Mouse (Mus musculus): ENCODE measurements around the gene Rapsn.
"Not testable (repeated sequence)": the region's sequence is repeated elsewhere in the genome, so short reads cannot be mapped to it uniquely, and the experiment has no call there.

Rapsn gene

GRCm38 (mm10) chr2:91035385-91035784 is at the start of gene Rapsn:
Rapsn (plus strand) TSS chr2:91035620.
- no peak for DNase-seq (ENCODE audit: low spot score)

- DNase-seq (ENCODE audit: low spot score) = no peak
Measured at GRCm38 (mm10) chr2:90986055-90986454, 49.4 kb upstream of the Rapsn start.

GRCm38 (mm10) chr2:91008536-91008935 is 26.9 kb upstream of the Rapsn start:
- no peak for DNase-seq (ENCODE audit: low spot score)

- no peak for DNase-seq (ENCODE audit: low spot score)
Measured at GRCm38 (mm10) chr2:91013881-91014280, 21.5 kb upstream of the Rapsn start.

GRCm38 (mm10) chr2:91015386-91015785 is 20.0 kb upstream of the Rapsn start:
- no peak for DNase-seq (ENCODE audit: low spot score)

- no peak for DNase-seq (ENCODE audit: low spot score)
Measured at GRCm38 (mm10) chr2:91018061-91018788, 17.2 kb upstream of the Rapsn start.

- no peak for DNase-seq (ENCODE audit: low spot score)
Measured at GRCm38 (mm10) chr2:91019911-91020310, 15.5 kb upstream of the Rapsn start.

- not testable (repeated sequence) for DNase-seq (ENCODE audit: low spot score)
Measured at GRCm38 (mm10) chr2:91022266-91022665, 13.2 kb upstream of the Rapsn start.

- no peak for DNase-seq (ENCODE audit: low spot score)
Measured at GRCm38 (mm10) chr2:91023131-91023530, 12.3 kb upstream of the Rapsn start.

GRCm38 (mm10) chr2:91023956-91024355 is 11.5 kb upstream of the Rapsn start:
- no peak for DNase-seq (ENCODE audit: low spot score)

GRCm38 (mm10) chr2:91025081-91025516 is 10.3 kb upstream of the Rapsn start:
- no peak for DNase-seq (ENCODE audit: low spot score)

GRCm38 (mm10) chr2:91026491-91026890 is 8.9 kb upstream of the Rapsn start:
- DNase-seq (ENCODE audit: low spot score) = no peak

GRCm38 (mm10) chr2:91027391-91028214 is 7.8 kb upstream of the Rapsn start:
- DNase-seq (ENCODE audit: low spot score) = no peak

GRCm38 (mm10) chr2:91031216-91031615 is 4.2 kb upstream of the Rapsn start:
- no peak for DNase-seq (ENCODE audit: low spot score)

- no peak for DNase-seq (ENCODE audit: low spot score)
Measured at GRCm38 (mm10) chr2:91033000-91033399, 2.4 kb upstream of the Rapsn start.

GRCm38 (mm10) chr2:91041786-91042185 is 6.4 kb downstream of the Rapsn start:
- no peak for DNase-seq (ENCODE audit: low spot score)

- DNase-seq (ENCODE audit: low spot score) = no peak
Measured at GRCm38 (mm10) chr2:91042651-91043398, 7.4 kb downstream of the Rapsn start.

- DNase-seq (ENCODE audit: low spot score) = no peak
Measured at GRCm38 (mm10) chr2:91044727-91045126, 9.3 kb downstream of the Rapsn start.

- not testable (repeated sequence) for DNase-seq (ENCODE audit: low spot score)
Measured at GRCm38 (mm10) chr2:91045805-91046204, 10.4 kb downstream of the Rapsn start.

GRCm38 (mm10) chr2:91047359-91047758 is 11.9 kb downstream of the Rapsn start:
- DNase-seq (ENCODE audit: low spot score) = no peak

- DNase-seq (ENCODE audit: low spot score) = no peak
Measured at GRCm38 (mm10) chr2:91051917-91052316, 16.5 kb downstream of the Rapsn start.

GRCm38 (mm10) chr2:91052752-91053151 is 17.3 kb downstream of the Rapsn start:
- no peak for DNase-seq (ENCODE audit: low spot score)

Data from left cerebral cortex, adult 11 months (tissue).